Mouse (Mus musculus) heart, embryonic 14.5 days (tissue): Measurements from ENCODE around the gene Il17f. TPM values are rescaled to one million over a fixed set of nuclear protein-coding genes. Genes with fewer than 3 reads are reported as not detected.

Experiments used
- ATAC-seq: fragments of 200-750 bp; cut with Nextera tagmentation; 2 replicates; pipeline ENCODE4 v1.8.0; 2017; ENCODE audit warnings: low read depth, moderate TSS enrichment; ENCODE audit not compliant: insufficient number of reproducible peaks, insufficient read depth, low FRiP score
- H3K27ac ChIP-seq, 2 experiments: fragments of 200-500 bp in 1 of 2; fragments of 300-500 bp in 1 of 2; sonication (generic) in 1 of 2; replicated peaks in 1 of 2; 2 replicates each; pipeline ENCODE4 v1.5.1; 2012 to 2014; ENCODE audit warnings: low read depth in 2 of 2, low read length in 2 of 2, control low read depth in 1 of 2, mild to moderate bottlenecking in 1 of 2, mixed read lengths in 1 of 2; ENCODE audit not compliant: control insufficient read depth in 1 of 2, insufficient read depth in 1 of 2
- H3K27me3 ChIP-seq: fragments of 300-500 bp; sonication (generic); 2 replicates; pipeline ENCODE4 v1.6.1; 2014; ENCODE audit warnings: mild to moderate bottlenecking, low read length, control low read depth; ENCODE audit not compliant: control insufficient read depth, insufficient read depth
- H3K36me3 ChIP-seq: fragments of 300-500 bp; sonication (generic); 2 replicates; pipeline ENCODE4 v1.6.1; 2014; ENCODE audit warnings: mild to moderate bottlenecking, control low read depth, low read length, mixed read lengths; ENCODE audit not compliant: control insufficient read depth, insufficient read depth
- H3K4me1 ChIP-seq, 2 experiments: fragments of 200-500 bp in 1 of 2; fragments of 300-500 bp in 1 of 2; sonication (generic) in 1 of 2; 2 replicates each; pipeline ENCODE4 v1.6.1; 2012 to 2014; ENCODE audit warnings: low read length in 2 of 2, control low read depth in 1 of 2, mixed read lengths in 1 of 2; ENCODE audit not compliant: control insufficient read depth in 2 of 2, insufficient read depth in 2 of 2
- H3K4me2 ChIP-seq: fragments of 300-500 bp; sonication (generic); 2 replicates; pipeline ENCODE4 v1.6.1; 2014; ENCODE audit warnings: mild to moderate bottlenecking, low read length
- H3K4me3 ChIP-seq, 2 experiments: fragments of 200-500 bp in 1 of 2; fragments of 300-500 bp in 1 of 2; sonication (generic) in 1 of 2; 2 replicates each; pipeline ENCODE4 v1.5.1; 2012 to 2014; ENCODE audit warnings: low read length in 2 of 2, mild to moderate bottlenecking in 2 of 2, control low read depth in 1 of 2, low read depth in 1 of 2, moderate library complexity in 1 of 2; ENCODE audit not compliant: control insufficient read depth in 1 of 2, insufficient read depth in 1 of 2
- H3K9ac ChIP-seq: fragments of 300-500 bp; sonication (generic); 2 replicates; pipeline ENCODE4 v1.6.1; 2014; ENCODE audit warnings: mild to moderate bottlenecking, low read length
- H3K9me3 ChIP-seq: fragments of 300-500 bp; sonication (generic); 2 replicates; pipeline ENCODE4 v1.6.1; 2016; ENCODE audit warnings: low read length, control low read depth; ENCODE audit not compliant: control insufficient read depth
- WGBS: fragments of 180-500 bp; shearing (Covaris S2); extraction: QIAGEN DNeasy Blood & Tissue Kit; methylation state at CpG from one replicate; pipeline ENCODE4 v1.1.7; 2014; 5-methylcytosine and 5-hydroxymethylcytosine counted together
- polyA plus RNA-seq: library from polyadenylated mRNA; unstranded; fragments of >200 nt; fragmentation: Nextera tagmentation; extraction: Ambion mirVana; gene quantifications from 2 replicates; pipeline ENCODE4 v1.2.1, GENCODE M21; 2014

Il17f gene
- polyA plus RNA-seq, 1 experiment from 2014 or later, result 0.36 TPM

DNA sequence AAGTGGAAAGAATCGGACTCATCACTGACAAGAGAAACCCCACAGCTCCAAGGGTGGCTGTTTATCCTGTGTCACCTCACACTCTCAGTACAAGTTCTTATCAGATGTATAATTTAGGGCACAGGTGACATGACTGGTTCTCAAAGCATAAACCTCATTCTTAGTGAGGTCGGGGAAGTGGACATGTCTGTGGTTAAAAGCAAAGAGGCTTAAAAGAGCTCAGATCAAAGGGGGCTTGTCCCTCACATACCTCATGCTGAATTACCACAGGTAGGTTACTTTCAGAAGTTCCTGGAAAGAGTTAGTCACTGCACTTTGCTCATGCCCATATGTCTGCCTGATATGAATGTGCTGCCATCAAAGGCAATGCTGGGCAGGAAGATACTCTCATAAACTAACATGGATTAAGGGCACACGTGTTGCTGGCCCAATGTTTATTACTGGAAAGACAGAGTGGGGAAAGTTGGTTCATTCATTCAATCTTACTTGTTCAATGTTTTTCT, 49.9 kb downstream of the Il17f start:
- H3K36me3 ChIP-seq, result no peaks in the 10 kb centered on the region
- ATAC-seq, result no peak

DNA sequence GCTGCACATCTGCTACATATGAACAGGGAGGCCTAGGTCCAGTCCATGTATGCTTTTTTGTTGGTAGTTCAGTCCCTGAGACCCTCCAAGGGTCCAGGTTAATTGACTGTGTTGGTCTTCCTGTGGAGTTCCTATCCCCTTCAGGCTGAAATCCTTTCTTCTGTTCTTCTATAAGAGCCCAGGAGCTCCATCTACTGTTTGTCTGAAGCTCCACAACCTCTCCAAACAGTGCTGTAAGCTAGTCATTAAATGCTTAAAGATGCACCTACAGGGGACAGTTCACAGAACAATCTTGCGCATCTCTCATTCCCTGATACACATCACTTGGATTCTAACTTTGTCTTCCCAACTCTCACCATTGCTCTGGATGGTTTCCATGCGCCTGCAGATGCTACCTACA, 51.9 kb downstream of the Il17f start:
- WGBS, result 76% methylated on average over 2 of the region's 2 CpGs
- H3K9ac ChIP-seq, result no peak overlapping the region
- no peak overlapping the region for H3K27ac ChIP-seq
- no peaks in the 10 kb centered on the region for H3K4me1 ChIP-seq
- H3K36me3 ChIP-seq, result no peaks in the 10 kb centered on the region
- H3K4me3 ChIP-seq, result no peak overlapping the region
- no peak for ATAC-seq
- H3K4me2 ChIP-seq, result no peak overlapping the region
- no peaks in the 10 kb centered on the region for H3K9me3 ChIP-seq
- H3K27me3 ChIP-seq, result no peaks in the 10 kb centered on the region

More for the DNA sequence above, 49.9 kb downstream of the Il17f start:
- Histone ChIP-seq H3K4me1 (no peaks in the 10 kb centered on the region), H3K9me3 (no peaks in the 10 kb centered on the region), H3K4me2 (no peak overlapping the region), H3K27ac (no peak overlapping the region), H3K27me3 (no peaks in the 10 kb centered on the region), H3K9ac (no peak overlapping the region), H3K4me3 (no peak overlapping the region)
- 58% methylated on average over 3 of the region's 3 CpGs for WGBS

DNA sequence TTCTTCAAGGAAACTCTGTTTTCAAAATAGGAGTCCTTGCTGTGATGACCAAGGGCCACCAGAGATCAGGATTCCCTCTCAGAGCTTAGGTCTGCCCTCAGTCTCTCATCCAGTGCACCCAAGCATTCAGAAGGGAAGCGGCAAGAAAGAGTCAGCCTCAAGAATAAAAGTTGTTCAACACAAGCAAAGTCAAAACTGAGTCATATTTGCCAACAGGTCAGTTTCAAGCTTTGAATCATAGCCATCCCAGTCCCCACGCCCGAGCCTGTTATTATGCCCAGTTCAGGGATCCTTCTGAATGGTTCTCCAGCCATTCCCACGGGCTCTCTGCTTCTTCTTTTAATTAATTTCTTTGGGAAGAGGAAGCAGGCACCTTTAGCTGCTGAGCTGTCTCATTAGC, 53.8 kb downstream of the Il17f start:
- Histone ChIP-seq H3K4me1 (no peaks in the 10 kb centered on the region), H3K36me3 (no peaks in the 10 kb centered on the region), H3K27ac (no peak overlapping the region), H3K9me3 (no peaks in the 10 kb centered on the region), H3K4me2 (no peak overlapping the region), H3K4me3 (no peak overlapping the region), H3K27me3 (no peaks in the 10 kb centered on the region), H3K9ac (no peak overlapping the region)
- 88% methylated on average over 4 of the region's 4 CpGs for WGBS
- no peak for ATAC-seq

GRCm38 (mm10) chr1:20730903-20731302, 59.5 kb downstream of the Il17f start, which contains the start of gene Il17a:
TSS of gene Il17a (plus strand) at chr1:20730905.
- 82% methylated on average over 10 of the region's 10 CpGs for WGBS
- no peak within 1 kb of the TSS for H3K4me2 ChIP-seq
- peaks cover 3% of the 10 kb centered on the region; the same call in 1 of the 2 replicates for H3K9me3 ChIP-seq
- no peak within 1 kb of the TSS for H3K4me3 ChIP-seq
- no peak for ATAC-seq
- H3K27ac ChIP-seq, result no peak within 1 kb of the TSS
- no peak within 1 kb of the TSS for H3K9ac ChIP-seq
- H3K36me3 ChIP-seq, result no peaks in the 10 kb centered on the region
- no peaks in the 10 kb centered on the region for H3K4me1 ChIP-seq
- no peaks in the 10 kb centered on the region for H3K27me3 ChIP-seq

Other genes with a start within 250 kb of the Il17f start
- gene Pkhd1, start 172.6 kb downstream of the Il17f start, polyA plus RNA-seq, result not detected in 2 replicates
- gene Il17a, start 59.7 kb downstream of the Il17f start, polyA plus RNA-seq, result not detected in 2 replicates
- 85.2 and 86.9 TPM in 2 replicates for gene Mcm3, start 29.7 kb upstream of the Il17f start, polyA plus RNA-seq
- 3.3 and 3.8 TPM in 2 replicates for gene Paqr8, start 100.0 kb upstream of the Il17f start, polyA plus RNA-seq
- gene Efhc1, start 161.0 kb upstream of the Il17f start, polyA plus RNA-seq, result 0.81 and 1.9 TPM in 2 replicates